Mouse (Mus musculus) left cerebral cortex, postnatal 14 days (tissue): Measurements from ENCODE around the gene Olfr806. TPM values are rescaled to one million over a fixed set of nuclear protein-coding genes. Genes with fewer than 3 reads are reported as not detected.

Experiments
- DNase-seq, 2 experiments: peaks; one replicate each; pipeline ENCODE4 v3.0.0; 2021 to 2022; ENCODE audit warnings: low spot score in 2 of 2, mixed read lengths in 1 of 2
- intact Hi-C: fragments of 180-260 bp; cut with DNase I; formaldehyde crosslinking; loops from one replicate; pipeline ENCODE4 v1.15.1; 2025
- long read RNA-seq, 2 experiments: library from polyadenylated mRNA; stranded (forward); transcript quantifications; one replicate each; pipeline ENCODE4 v2.0.0; 2021
- microRNA-seq, 2 experiments: library from miRNA; unstranded; fragments of <30 nt; microRNA quantifications; one replicate each; pipeline ENCODE4 v1.2.0; 2022
- total RNA-seq, 2 experiments: library from RNA; stranded (reverse); gene quantifications; 2 replicates each; pipeline ENCODE4 v1.2.3; 2021

Olfr806 gene
- not detected for total RNA-seq
- long read RNA-seq, experiment 1, result 0 reads
- long read RNA-seq, experiment 2, result 0 reads

- DNase-seq, result no peak
- intact Hi-C loops, result no loop called here
Measured at GRCm38 (mm10) chr10:129741821-129742220, at the start of gene Olfr806. Olfr806 (minus strand) TSS chr10:129741921.

- DNase-seq, result no peak
- intact Hi-C loops, result no loop called here
Measured at GRCm38 (mm10) chr10:129778123-129778522, 36.4 kb upstream of the Olfr806 start.

- intact Hi-C loops, result no loop called here
- no peak for DNase-seq
Measured at GRCm38 (mm10) chr10:129774338-129774737, 32.6 kb upstream of the Olfr806 start, which contains the start of gene Olfr809. Olfr809 (plus strand) TSS chr10:129774638.

- no peak for DNase-seq
- intact Hi-C loops, result no loop called here
Measured at GRCm38 (mm10) chr10:129765182-129765581, 23.5 kb upstream of the Olfr806 start, which contains the start of gene Olfr808. Olfr808 (plus strand) TSS chr10:129765482.

- DNase-seq, result no peak
- intact Hi-C loops, result no loop called here
Measured at GRCm38 (mm10) chr10:129757693-129758092, 16.0 kb upstream of the Olfr806 start, which contains the start of gene Olfr807. Olfr807 (minus strand) TSS chr10:129757793.

- intact Hi-C loops, result no loop called here
Measured at GRCm38 (mm10) chr10:129729275-129729674, 12.4 kb downstream of the Olfr806 start, which contains the start of gene Olfr805. Olfr805 (minus strand) TSS chr10:129729375.

GRCm38 (mm10) chr10:129702910-129703309, 38.8 kb downstream of the Olfr806 start, which contains the start of gene Olfr804:
Olfr804 (plus strand) TSS chr10:129703210.
- DNase-seq, result no peak
- intact Hi-C loops, result no loop called here

More at GRCm38 (mm10) chr10:129729275-129729674, 12.4 kb downstream of the Olfr806 start, which contains the start of gene Olfr805:
- DNase-seq, result no peak

GRCm38 (mm10) chr10:129694186-129694585, 47.5 kb downstream of the Olfr806 start, which contains the start of gene Olfr803:
Olfr803 (minus strand) TSS chr10:129694286.
- no peak for DNase-seq
- intact Hi-C loops, result no loop called here

GRCm38 (mm10) chr10:129688069-129688468, 53.7 kb downstream of the Olfr806 start, which contains the start of gene Olfr802:
Olfr802 (minus strand) TSS chr10:129688169.
- intact Hi-C loops, result no loop called here
- no peak for DNase-seq

Small RNA genes within 50 kb of the gene (microRNA-seq; reads per million reads assigned to microRNA genes)
- 0 reads per million in 2 experiments for gene Gm24485

Other genes with a start within 250 kb of the Olfr806 start
- gene Olfr790, start 243.4 kb downstream of the Olfr806 start, total RNA-seq, result not detected
- not detected for gene Olfr791, start 220.1 kb downstream of the Olfr806 start, total RNA-seq
- gene Olfr792, start 202.8 kb downstream of the Olfr806 start, total RNA-seq, result not detected
- gene Olfr794, start 174.3 kb downstream of the Olfr806 start, total RNA-seq, result not detected
- gene Olfr796, start 129.4 kb downstream of the Olfr806 start, total RNA-seq, result not detected
- not detected for gene Olfr798, start 114.0 kb downstream of the Olfr806 start, total RNA-seq
- gene Olfr799, start 104.4 kb downstream of the Olfr806 start, total RNA-seq, result not detected
- not detected for gene Olfr800, start 84.2 kb downstream of the Olfr806 start, total RNA-seq
- not detected for gene Olfr801, start 68.1 kb downstream of the Olfr806 start, total RNA-seq
- gene Olfr802, start 53.8 kb downstream of the Olfr806 start, total RNA-seq, result under 1 TPM; 0.06 to 0.22 TPM
- gene Olfr803, start 47.6 kb downstream of the Olfr806 start, total RNA-seq, result not detected
- not detected for gene Olfr804, start 38.7 kb downstream of the Olfr806 start, total RNA-seq
- not detected for gene Olfr805, start 12.5 kb downstream of the Olfr806 start, total RNA-seq
- not detected for gene Olfr807, start 15.9 kb upstream of the Olfr806 start, total RNA-seq
- gene Olfr808, start 23.6 kb upstream of the Olfr806 start, total RNA-seq, result not detected
- not detected for gene Olfr809, start 32.7 kb upstream of the Olfr806 start, total RNA-seq
- gene Olfr810, start 53.0 kb upstream of the Olfr806 start, total RNA-seq, result not detected
- gene Olfr811, start 62.5 kb upstream of the Olfr806 start, total RNA-seq, result not detected
- not detected for gene Olfr812, start 104.2 kb upstream of the Olfr806 start, total RNA-seq
- gene Olfr813, start 113.4 kb upstream of the Olfr806 start, total RNA-seq, result not detected
- gene Olfr814, start 137.9 kb upstream of the Olfr806 start, total RNA-seq, result not detected
- not detected for gene Olfr815, start 163.9 kb upstream of the Olfr806 start, total RNA-seq
- not detected for gene Olfr816, start 173.7 kb upstream of the Olfr806 start, total RNA-seq
- gene Olfr818, start 207.2 kb upstream of the Olfr806 start, total RNA-seq, result not detected
- gene Olfr819, start 225.3 kb upstream of the Olfr806 start, total RNA-seq, result not detected
- not detected for gene Olfr247, start 234.2 kb upstream of the Olfr806 start, total RNA-seq
- gene Gm10310, start 243.1 kb upstream of the Olfr806 start, total RNA-seq, result not detected